Mouse (Mus musculus) inflammation-experienced regulatory T-cells, adult 6 months (primary cell): Measurements from ENCODE around the gene Stag1. TPM values are rescaled to one million over a fixed set of nuclear protein-coding genes. Genes with fewer than 3 reads are reported as not detected.

Source experiments
- ATAC-seq: one replicate; pipeline ENCODE4 v1.8.0; 2017
- polyA plus RNA-seq, 3 experiments: library from polyadenylated mRNA; unstranded; fragments of 100-300 nt; shearing (Covaris generic); gene quantifications; one replicate each; pipeline ENCODE4 v1.2.1; 2017

Stag1 gene
- polyA plus RNA-seq, 3 experiments from 2014 or later = 87.7 to 100 (median 92.5) TPM

DNA sequence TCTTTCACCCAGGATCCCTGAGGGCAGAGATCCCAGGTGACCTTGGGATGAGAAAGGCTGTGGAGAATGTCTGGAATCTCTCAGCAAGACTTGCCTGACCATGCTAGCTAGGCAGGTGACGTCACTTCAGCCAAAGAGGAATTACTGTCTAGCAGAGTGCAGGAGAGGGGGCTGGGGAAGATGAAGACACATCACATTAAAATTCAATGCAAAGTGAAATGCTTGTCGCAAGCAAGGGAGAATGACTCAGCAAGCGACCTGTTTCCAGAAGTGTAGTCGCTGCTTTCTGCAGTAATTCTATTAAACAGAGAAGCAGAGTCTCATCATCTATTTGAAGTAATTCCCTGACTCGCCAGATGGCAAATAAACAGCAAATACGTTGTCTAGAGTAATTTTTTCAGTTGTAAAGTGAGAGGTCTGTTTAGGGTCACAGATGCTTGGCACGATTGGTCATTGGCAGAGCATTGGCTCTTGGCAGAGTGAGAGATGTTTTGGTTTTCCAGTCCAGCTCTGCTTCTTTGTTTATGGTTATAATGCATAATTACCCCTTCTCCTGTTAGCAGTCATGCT lies 8.5 kb downstream of the Stag1 start:
- ATAC-seq = no peak

DNA sequence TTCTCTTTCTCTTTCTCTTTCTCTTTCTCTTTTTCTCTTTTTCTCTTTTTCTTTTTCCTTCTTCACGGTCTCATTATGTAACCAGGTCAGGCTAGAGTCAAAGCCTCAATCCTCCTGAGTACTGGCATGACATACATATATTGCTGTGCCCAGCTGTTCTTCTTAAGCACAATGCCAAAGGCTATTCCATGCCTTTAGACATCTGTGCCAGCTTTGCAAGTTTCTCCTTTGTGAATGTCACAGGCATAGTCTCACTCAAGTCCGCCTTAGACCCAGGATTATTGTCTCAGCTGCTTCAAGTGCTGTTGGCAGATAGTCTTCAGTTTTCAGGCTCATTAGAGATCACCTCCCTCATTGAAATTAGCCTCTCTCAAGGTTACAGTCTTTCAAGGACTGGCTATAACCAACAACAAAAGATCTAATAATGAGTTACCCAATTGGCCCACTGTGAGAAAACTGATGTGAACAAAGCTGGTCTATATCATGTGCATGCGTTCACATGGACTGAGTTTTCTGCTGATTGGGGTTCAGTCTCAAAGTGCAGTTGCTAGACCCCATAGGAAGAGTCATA lies 16.0 kb downstream of the Stag1 start:
- no peak for ATAC-seq

DNA sequence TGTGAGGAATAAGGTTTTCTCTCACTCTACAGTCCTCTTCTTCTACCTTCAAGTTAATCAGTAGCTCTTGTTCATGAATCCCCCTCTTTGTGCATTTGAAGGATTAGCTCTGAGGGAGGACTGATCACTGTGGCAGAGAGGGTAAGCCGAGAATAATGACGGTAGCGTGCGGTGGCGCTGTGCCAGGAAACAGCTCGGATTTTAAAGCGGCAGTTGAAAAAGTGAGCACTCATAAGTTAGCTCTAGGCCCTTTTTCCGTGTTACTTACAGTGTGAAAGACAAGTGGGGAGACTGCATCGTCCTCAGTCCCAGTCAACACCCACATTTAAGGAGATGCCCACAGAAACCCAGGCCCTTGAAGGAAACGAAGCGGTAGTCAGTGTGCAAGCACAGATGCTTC lies 19.3 kb downstream of the Stag1 start:
- ATAC-seq = no peak

DNA sequence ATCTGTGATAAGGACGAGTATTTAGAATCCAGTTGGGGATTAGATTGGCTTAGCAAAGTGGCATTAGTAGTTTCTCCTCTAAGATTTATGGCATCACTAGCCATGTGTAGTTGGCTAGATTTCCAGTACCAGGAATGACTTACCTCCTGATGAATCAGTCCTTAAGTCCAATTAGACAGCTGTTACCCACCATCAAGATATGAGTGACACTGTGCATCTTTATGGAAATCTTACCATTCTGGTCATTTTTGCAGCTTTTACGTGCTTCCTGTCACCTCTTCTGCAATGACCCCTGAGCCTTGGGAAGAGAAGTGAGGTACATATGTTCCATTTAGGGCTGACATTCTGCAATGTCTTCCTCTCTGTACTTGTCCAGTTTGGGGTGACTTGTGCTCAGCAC lies 28.7 kb downstream of the Stag1 start:
- no peak for ATAC-seq

DNA sequence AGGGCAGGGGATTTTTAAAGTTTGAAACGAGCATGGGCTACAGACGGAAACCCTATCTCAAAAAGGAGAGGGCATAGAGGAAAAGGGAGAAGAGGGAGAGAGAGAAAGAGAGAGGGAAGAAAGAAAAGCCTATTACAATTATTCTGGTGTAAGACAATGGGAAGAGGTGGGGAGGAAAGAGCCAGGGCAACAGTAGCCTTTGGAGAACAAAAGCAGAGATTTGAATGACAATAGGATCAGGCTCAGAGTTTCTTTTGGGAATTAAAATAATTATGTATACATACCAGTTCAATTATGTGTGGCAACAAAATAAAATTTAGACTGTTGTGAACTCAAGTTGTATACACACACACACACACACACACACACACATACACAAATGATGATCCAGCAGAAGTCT lies 43.2 kb downstream of the Stag1 start:
- no peak for ATAC-seq

DNA sequence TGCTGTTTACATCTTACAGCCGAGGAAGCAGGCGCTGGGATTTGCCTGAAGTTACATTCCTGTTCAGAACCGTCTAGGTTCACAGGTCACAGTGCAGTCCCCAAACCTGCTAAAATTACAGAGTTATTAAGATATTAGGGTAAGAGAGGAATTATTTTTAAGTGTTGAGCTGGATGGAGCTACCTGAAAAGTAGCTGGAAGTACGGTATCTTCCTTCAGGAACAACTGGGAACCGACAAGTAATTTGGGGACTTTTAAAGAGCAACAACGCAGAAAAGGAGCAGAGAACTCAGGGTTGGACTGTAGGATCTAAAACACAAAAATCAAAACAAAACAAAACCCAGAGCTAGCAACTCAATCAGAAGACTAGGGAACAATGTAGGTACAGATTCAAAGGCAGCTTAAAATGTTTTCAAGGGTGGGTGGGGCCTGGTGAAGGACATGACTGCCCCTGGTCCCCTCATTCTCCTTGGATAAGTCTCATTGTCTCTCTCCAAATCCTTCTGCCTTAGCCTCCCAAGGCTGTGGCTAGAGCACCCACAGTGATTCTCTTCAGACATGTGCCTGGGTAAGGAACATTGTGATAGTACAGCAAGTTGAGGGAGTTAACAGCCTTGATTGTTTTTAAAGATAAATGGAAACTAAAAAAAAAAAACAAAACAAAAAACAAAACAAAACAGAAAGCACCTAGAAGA lies 43.9 kb downstream of the Stag1 start:
- ATAC-seq = no peak

DNA sequence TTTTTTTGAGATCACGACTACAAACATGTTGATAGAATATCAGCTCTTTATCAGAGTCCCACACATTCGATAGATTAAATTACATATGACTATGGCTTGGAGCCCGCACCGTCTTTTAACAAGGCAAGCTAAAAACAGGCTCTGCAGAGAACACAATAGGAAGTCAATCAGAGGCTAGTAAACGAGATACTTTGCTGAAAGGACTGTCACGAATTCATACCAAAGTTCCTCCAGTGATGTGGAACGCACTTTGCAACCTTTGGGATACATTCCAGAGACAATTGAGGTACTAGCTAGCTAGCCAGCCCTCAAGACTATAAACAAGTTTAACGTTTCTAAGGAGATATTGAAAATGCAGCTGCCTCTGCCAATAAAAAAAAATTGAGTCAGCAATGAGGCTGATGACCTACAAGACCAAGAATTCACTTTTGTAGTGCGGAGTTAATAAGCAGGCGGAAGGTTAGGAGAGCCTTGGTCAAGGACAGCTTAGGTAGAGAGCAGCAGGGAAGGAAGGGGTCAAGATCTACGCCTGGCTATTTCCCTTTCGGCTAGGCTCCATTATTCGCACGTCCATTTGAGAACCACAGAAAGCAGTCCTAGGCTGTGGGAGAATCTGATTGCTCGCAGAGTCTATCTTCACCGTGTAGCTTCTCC lies 44.7 kb downstream of the Stag1 start:
- ATAC-seq = no peak

DNA sequence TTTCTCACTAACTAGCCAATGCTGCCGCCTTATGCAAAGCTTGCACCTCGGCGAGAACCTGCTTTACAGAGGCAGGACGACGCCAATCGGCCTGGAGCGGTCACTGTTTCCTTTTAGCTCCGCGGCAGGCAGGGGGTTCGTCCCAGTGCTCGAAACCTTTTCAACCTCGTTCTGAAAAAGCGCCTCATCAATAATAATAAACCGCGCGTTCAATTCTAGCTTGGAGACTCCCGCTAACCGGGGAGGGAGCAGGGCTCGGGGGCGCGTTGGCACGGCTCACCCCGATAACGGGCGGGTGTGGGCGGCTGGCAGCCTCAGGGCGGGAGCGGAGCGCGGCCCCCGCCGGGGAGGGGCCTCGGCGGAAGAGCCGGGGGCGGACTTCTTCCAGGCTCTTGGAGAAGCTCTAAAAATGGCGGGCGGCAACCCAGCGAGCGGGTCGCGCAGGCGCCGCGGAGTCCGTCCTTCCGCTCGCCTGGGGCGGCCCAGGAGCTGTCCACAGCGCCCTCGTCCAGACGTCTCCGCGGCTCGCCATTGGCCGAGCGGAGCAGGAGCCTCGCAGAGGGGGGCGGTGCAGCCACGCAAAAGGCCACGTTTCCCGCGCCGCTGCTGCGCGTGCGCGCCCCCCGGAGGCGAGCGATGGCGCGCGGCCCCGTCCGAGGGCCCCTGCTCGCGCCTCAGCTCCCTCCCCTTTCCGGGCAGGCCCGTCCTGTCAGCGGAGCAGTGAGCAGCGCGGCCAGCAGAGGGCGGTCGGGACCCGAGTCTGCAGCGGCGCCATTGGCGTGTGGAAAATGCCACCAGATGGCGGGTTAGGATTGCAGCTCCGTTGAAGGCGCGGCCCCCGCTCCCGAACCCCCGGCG lies 45.5 kb downstream of the Stag1 start:
- ATAC-seq = peak; percentile 81

DNA sequence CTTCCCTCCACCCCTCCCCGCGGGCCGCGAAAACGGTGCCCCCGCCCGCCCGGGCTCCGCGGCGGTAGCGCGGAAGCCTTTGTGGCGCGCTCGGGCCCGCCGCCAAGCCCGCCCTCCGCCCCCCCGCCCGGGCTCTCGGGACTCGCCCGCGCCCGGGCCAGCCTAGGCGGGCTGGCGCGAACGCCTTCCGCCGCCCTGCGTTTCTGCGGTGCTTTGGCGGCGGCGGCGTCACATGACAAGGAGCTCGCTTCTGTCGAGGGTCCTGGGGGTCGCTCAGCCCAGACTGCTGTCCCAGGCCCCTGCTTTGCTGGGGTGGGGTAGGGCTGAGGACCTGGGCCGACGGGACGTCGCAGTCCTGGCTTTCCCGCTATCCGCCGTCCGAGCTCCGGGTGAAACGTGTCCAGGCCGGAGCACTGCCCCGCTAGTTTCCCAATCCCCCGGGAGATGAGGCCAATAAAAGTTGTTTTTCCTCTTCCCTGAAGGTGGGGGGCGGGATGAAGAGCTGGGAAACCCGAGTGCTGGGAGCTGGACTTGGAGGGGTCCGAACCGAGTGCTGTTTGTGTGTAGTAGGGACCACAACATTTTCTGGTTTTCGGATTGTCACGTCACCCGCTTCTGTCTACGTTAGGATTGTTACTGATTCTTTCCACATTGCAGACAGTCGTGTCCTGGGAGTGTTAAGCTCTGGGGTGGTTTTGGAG lies 46.6 kb downstream of the Stag1 start:
- ATAC-seq = peak; percentile 11

DNA sequence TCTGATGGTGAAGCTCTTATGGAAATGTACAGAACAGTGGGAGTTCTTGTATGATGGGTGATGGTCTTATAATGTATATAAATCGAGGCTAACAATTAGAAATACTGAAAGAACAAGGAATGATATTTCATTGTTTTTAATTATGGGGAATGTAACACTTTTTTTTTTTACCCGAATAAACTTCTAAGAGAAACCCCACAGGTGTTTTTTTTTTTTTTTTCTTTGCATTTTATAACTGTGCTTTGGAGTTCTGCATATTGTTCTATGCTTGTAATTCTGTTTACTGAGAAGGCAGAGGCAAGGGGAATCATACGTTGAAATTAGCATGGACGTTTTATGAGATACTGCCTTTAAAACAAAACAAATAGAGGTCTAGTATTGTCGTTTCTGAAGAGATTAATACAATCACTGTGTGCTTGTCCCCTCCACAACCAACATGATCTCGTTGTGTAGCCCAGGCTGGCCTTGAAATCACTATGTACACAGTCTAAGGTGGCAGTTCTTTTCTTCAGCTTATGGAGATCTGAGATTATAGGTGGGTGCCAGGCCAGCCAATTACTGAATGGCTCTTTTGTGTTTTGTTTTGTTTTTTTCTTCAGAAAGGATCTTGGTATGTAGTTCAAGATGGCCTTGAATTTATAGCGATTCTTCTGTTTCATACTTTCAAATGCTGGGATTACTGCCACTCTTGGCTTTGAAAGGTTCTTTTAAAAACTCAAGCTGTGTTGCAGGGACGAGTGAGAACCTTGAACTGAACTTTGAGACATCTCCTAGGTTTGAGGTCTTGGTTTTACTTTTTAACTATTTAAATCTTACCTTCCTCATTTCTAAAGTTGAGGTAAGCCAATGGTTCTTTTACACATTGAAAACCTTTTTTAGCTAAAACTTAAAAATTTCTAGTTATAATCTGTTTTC lies 47.7 kb downstream of the Stag1 start:
- ATAC-seq = no peak

DNA sequence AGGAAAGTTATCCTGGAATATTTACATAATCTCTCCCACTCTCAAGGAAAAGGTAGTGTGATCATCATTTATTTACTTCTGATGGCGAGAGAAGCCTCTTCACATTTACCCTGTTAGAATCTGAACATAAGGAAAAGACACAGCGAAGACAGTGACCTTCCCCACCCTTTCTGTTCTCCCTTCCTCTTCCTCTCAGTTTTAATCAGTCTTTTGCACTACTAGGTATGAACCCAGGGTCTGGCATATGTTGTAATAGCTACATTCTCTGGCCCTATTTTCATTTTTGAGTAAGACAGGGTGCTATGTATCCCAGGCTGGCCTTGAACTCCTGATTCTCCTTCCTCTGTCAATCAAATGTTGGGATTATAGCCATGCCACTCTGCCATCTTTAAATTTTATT lies 48.7 kb downstream of the Stag1 start:
- no peak for ATAC-seq

DNA sequence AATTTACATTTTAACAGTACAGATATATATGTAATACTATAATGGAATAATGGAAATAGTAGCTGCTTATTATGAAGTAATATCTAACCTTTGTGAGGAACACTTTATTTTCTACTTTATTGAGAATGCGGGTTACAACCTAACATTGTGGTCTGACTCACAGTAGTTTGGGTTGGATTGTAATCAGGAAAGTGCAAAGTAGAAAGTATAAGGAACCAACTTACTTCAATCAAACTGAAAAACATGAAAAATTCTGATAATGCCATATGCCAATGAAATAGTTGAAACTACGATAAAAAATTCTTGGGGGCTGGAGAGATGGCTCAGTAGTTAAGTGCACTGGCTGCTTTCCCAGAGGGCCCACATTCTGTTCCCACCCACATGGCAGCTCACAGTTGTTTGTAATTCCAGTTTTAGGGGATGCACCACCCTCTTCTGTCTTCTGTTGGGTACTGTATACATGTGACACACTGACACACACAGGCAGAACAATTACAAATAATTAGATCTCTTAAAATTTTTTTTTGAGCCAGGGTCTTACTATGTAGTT lies 50.3 kb downstream of the Stag1 start:
- ATAC-seq = no peak

DNA sequence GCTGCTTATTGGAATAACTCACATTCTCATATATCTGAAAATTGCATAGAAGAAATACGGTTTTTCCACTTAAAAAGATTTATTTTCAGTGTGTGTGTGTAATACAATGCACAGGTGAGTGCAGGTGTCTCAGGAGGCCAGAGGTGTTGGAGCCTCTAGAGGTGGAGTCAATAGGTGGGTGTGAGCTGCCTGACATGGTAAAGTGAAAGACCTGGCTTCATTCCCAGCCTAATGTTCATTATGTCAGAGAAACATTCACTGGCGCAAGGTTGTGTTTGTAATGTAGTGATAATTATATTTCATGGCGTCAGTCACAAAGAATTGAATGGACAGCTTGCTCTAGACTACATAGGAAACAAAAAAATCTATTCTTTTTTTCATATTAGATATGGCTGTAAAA lies 56.5 kb downstream of the Stag1 start:
- no peak for ATAC-seq

DNA sequence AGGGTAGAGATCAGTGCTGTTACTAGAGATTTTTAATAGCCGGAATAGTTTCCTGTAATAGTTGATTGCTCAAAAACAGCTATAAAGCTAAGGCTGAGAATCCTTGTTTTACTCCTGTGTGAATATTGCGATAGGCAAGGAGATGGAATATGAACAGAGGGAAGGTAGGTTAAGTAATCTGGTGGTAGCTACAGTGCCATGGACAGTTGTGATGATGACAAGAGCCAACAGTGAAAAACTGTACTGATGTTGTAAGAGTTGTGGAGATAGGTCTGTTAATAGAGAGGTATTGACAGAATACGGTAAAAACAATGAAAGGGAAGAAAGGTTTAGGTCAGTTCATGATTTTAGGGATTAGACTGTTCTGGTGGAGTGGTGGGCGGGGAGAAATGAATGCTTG lies 58.5 kb downstream of the Stag1 start:
- ATAC-seq = no peak

DNA sequence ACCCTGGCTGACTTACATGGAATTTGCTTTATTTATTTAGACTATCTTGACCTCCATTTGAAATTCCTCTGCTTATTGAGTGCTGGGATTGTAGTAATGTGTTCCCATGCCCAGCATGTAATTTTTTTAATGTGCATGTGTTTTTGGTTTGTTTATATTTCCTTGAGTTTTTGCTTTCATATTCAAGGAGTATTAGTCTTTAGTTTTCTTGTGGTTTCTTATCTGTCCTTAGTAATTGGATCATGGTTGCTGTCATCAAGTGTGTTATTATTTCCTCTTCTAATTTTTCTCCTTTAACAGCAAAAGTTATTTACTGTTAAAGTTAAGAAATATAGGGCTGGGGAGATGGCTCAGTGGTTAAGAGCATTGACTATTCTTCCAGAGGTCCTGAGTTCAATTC lies 63.0 kb downstream of the Stag1 start:
- no peak for ATAC-seq

DNA sequence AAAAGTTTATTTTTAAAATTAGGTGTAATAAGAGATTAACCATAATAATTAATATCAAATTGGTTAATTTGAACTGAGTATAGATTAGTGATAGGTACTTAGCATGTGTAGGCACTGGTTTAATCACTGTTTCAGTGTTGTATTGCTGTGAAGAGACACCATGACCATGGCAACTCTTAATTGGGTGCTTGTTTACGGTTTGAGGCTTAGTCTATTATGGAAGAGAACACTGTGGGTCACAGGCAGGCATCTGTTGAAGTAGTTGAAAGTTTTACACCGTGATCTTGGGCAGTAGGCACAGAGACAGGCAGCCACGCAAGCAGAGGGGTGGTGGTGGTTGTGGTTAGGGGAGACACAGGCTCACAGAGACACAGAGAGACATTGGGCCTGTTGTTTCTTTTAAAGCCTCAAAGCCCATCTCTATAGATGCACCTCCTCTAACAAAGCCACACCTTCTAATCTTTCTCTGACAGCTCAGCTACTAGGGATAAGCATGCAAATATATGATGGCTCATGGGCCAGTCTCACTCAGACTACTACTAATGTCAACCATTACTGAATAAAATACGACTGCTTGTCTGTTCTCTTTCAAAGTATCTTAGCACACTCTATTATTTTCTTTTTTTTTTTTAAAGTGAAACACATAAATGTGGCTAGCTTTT lies 66.0 kb downstream of the Stag1 start:
- ATAC-seq = no peak

DNA sequence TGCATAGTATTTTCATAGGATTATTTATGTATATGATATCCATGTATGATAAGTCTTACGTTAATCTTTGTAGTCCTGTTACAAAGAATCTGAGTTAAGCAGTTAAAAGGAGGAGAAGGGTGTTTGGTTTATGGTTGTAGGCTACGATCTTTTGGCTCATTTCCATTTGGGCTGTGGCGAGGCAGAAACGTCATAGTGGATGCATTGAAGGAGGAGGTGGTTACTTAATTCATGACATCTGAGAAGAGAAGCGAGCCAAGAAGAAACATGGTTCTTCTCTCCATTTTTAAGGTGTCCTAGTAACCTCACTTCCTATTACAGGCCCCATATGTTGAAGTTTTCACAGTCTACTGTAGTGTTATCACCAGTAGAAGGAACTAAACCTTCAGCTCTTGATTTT lies 72.6 kb downstream of the Stag1 start:
- no peak for ATAC-seq

DNA sequence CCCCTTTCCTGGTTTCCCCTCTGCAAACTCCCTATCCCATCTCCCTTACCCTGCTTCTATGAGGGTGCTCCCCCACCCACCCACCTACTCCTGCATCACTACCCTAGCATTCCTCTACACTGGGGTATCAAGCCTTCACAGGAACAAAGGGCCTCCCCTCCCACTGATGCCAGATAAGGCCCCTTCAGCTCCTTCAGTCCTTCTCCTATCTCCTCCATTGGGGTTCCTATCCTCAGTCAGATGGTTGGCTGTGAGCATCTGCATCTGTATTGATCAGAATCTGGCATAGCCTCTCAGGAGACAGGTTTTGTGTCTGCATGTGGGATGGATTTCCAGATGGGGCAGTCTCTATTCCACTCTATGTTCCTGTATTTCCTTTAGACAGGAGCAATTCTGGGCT lies 81.4 kb downstream of the Stag1 start:
- ATAC-seq = no peak

DNA sequence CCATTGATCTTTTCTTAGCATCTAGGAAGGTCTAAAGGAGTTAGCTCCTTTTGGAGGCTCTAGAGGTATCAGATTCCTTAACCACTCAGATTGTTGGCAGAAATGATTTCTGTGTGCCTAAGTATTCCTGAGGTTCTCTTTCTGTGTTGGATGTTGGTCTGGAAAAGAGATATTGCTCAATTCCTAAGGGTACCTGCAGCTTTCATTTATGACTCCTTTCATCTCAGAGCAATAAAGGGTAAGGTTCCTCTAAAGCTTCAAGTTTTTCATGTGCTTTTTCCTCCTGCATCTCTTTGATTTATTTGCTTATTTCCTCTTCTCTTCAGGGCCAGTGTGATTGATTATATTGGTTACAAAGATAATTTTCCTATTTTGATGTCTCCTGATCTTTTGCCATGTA lies 84.7 kb downstream of the Stag1 start:
- no peak for ATAC-seq

DNA sequence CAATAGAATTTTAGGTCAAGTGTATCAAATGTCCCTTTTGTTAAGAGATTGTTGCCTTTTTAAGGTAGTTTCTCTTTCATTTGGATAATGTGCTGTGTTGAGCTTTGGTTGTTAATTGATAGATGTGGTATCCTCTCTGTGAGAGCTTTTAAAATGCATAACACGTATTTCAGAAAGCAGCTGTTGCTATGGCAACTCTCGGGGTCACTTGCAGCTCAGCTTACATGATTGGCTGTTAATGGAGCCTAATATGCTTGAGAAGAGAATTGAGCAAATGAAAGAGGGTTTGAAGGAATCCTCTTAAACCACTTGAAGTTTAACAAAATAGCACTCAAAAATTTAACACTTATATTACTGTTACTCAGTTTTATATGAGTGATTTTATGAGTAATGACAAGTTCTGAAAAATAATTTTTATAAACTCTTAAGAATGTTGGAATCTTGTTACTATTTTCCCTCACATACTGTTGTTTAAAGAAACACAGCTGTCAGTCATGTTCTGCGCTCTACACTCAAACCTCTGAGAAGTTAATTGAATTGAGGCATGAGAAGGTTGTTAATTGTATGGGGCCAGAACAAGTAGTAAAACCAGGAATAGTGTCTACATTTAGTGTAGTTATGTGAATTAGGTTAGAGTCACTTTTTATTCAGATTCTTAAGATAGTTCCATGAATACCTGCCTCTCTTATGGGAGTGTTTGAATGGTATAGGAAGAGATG lies 88.3 kb downstream of the Stag1 start:
- ATAC-seq = peak; percentile 63
